Mouse (Mus musculus): ENCODE results near the gene Gm20517.

The Gm20517 gene

DNA sequence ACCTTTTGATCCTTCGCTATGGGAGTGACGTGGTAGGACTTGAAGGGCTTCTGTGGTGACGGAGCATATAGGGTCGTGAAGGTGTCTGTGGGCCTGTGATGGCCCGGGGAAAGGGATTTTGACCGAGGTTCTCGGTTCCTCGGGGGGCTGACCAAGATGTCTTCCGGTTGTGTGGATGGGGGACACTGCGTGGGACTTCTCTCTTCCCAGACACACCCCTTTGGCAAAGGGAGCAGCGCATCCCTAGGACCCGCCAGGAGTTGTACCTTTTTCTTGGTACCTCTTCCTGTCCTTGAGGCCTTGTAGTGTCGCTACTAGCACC lies 233 bp downstream of the Gm20517 start:
- TF ChIP-seq GATA4 (IDR thresholded peaks at IDR 0.05; ENCODE audit: insufficient replicate concordance, low read length): no peak

DNA sequence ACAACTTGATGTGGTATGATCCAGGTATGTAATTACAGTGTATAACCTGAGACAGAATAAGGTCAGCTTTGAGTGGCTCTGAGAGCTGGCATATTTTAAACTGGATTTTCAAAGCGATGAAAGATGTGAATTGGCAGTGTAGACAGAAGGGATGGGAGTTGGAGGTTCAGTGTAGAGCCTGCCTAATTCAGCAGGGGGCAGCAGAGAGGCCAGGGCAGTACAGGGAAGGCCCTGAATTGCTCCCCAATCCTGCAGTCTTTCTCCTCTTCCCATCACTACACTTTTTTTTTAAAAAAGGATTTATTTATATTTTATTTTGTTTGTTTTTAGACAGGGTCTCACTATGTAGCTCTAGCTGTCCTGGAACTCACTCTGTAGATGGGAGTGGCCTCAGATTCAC lies 2.6 kb downstream of the Gm20517 start:
- no peak for TF ChIP-seq GATA4 (IDR thresholded peaks at IDR 0.05; ENCODE audit: insufficient replicate concordance, low read length)

DNA sequence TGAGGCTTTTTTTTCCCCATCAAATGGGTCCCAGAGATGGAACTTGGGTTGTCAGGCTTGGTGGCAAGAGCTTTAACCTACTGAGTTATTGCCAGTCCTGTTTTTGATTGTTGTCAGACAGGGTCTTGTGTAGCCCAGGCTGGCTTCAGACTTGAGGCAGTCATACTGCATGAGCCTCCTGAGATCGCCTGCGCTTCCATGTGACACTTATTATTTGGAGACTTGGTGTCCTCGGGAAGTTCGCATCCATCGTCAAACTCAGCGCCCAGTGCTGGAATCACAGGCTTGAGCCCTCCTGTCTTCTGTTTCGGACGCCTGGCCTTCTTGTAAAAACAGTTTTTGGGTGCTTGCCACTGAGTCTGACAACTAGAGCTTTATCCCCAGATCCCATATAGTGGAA lies 4.7 kb downstream of the Gm20517 start:
- TF ChIP-seq GATA4 (IDR thresholded peaks at IDR 0.05; ENCODE audit: insufficient replicate concordance, low read length): no peak

DNA sequence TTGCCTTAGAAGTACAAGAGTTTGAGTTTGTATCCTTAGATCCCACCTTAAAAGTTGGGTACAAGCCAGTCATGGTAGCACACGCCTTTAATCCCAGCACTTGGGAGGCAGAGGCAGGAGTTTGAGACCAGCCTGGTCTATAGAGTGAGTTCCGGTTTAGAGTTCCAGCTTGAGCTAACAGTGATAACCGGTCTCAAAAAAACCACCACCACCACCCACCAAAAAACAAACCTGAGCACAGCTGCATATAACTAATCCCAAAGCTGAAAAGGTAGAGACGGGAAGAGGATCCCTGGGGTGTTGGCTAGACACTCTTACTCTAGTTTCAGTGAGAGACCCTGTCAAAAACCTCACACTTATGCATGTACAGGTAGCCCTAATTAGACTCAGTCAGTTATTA lies 5.3 kb downstream of the Gm20517 start:
- no peak for TF ChIP-seq GATA4 (IDR thresholded peaks at IDR 0.05; ENCODE audit: insufficient replicate concordance, low read length)

DNA sequence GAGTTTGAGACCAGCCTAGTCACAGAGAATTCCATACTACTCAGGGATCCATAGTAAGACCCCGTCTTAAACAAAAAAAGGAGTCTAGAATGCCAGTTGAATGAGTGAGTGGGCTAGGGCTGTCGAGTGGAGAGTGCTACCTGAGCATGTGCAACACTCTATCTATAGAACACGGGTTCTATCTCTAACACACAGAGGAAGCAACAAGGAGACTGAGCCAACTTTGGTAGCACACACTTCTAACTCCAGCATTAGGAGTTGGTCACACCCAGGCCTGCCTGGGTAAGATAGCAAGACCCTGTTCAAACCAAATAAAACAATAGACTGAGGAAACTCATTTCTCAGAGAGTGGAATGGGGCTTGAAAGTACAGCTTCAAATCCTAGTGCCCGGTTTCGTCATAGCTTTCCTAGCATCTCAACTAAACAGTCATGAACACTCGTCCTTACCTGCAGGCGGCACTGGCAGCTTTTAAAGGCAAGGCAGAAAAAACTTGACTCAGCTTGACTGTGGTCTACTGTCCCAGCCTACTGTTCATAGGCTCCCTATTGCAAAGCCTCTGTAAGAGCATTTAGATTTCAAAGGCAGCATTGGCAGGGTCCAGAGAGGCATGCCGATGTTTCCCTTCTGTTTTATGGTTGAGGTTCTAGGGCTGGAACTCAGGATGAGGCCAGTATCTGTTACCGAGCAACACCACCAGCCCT lies 6.4 kb downstream of the Gm20517 start:
- TF ChIP-seq GATA4 (IDR thresholded peaks at IDR 0.05; ENCODE audit: insufficient replicate concordance, low read length): no peak

DNA sequence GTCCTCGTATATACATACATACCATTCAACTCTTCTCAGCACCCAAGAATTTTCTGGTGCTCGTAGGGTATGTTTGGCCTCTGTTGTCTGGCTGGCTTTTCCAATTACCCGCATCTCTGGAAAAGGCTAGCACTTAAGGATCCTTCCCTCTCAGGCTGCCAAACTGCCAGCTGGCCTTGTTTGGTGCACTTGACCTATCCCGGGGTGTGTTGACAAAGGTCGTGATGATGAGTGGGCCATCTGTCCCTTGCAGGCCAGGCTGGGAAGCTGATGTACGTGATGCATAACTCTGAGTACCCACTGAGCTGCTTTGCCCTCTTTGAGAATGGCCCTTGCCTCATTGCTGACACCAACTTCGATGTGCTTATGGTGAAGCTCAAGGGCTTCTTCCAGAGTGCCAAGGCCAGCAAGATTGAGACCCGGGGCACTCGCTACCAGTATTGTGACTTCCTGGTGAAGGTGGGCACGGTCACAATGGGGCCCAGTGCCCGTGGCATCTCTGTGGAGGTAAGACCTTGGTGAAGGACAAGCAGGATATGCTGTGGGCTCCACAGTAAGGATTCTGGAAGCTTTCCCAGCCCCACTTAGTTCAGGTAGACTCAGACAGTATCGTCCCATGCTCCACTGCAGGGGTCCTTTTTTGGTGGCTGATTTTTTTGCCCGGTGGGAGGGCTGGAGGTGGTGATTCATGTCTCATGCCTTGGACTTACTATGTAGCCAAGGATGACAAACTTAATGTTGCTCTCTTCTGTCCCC lies 7.3 kb downstream of the Gm20517 start:
- no peak for TF ChIP-seq GATA4 (IDR thresholded peaks at IDR 0.05; ENCODE audit: insufficient replicate concordance, low read length)

DNA sequence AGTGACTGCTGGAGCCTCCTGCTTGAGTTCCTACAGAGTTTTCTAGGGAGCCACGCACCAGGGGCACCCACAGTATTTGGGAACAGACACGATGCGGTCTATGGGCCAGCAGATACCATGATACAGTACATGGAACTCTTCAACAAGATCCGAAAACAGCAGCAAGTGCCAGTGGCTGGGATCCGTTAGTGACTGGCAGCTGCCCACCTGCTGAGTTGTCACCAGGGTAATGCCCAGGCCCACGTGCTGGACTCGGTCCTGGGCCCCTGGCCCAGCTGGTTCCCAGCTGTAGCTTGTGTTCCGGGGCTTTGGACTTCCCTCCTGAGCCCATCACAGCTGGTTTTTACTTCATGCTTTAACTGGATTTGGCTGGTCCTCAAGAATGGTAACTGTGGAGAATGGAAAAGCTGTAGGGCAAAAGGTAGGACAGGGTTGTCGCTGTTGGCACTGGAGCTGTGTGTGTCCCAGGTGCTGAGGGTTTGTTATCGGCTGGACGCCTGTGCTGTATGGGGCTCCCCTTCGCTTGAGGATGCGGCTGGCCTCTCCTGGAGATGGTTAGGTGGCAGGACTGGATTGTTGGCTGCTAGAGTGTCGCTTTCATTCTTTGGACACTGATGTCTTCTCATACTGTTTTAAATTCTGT lies 11.6 kb downstream of the Gm20517 start:
- no peak for TF ChIP-seq GATA4 (IDR thresholded peaks at IDR 0.05; ENCODE audit: insufficient replicate concordance, low read length)

DNA sequence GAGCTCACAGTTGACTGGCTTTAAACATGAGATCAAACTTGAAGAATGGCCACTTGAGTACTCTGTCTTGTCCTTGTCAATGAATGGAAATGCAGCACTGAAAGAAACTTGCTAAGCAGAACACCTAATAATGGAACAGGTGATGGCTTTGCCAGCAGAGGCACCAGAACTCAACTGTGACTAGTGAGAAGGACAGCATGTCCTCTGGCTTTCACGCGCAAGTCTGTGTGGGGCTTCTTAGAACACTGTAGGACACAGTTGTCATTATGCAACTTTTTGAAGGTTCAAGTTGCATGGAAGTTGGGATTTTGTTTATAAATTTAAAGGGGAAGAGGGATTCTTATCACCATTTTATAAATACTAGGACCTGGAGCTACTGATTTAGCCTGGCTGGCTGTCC lies 13.7 kb downstream of the Gm20517 start:
- no peak for TF ChIP-seq GATA4 (IDR thresholded peaks at IDR 0.05; ENCODE audit: insufficient replicate concordance, low read length)

DNA sequence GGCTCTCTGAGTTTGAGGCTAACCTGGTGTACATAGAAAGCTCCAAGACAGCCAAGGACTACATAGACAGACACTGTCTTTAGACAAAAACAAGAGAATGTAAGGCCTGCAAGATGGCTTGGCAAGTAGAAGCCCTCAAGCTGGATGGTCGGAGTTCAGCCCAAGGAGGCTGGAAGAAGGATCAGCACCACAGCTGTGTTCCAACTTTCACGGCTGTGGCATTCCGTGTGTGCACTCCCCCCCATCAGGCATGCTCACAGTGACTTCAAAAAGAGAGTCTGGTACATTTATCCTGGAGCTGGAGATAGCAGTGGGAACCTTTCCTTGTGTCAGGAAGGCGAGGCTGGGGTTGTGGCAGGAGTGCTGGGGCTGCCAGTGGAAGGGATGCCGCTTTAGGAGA lies 14.6 kb downstream of the Gm20517 start:
- no peak for TF ChIP-seq GATA4 (IDR thresholded peaks at IDR 0.05; ENCODE audit: insufficient replicate concordance, low read length)

DNA sequence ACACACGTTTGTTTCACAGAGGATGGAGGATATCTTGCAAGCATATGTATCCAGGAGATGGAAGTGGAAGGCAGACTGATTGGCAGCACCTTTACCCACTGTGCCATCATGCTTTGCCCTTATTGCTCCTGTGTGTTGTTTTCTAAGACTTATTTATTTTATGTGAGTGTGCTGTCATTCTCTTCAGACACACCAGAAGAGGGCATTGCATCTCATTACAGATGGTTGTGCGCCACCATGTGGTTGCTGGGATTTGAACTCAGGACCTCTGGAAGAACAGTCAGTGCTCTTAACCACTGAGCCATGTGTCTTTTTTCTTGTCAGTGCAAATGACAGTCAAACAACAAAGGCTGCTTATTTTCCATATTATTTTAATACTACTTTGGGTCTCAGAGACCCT lies 16.4 kb downstream of the Gm20517 start:
- no peak for TF ChIP-seq GATA4 (IDR thresholded peaks at IDR 0.05; ENCODE audit: insufficient replicate concordance, low read length)

DNA sequence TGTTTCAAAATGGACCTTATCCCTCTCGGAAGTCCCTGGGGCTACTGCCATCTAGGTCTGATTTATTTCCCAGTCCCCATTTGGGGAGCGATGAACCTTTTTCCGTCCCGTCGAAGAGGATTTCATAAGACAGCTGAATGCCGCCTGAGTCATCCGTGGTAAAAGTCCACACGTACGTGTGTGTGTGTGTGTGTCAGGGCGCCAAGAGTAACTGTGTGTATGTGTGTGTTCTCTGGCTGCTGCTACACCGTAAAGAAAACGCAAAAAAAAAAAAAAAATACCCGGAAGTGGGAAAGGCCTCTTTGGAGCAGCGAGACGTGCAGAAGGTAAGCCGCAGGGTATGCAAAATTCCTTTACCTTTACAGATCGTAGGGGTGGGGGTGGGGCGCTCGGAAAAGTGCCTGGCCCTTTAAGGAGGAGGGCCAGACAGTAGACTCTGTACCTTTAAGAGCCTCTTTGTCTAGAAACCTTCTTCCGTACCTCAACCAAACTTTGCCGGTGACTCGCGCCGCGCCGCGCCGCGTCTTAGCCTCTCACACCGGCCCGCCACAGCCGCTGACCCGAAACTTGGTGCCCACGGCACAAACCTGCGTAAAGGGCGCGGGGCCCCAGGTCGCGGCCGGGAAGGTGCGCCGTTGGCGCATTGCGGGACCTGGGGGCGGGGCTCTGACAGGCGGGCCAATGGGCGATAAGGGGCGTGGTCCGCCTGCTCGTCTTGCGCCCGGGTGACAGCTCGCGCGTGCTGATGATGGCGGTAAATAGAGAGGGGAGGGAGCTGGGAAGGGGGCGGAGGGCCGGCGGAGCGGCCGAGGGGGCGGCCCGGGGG lies 17.7 kb downstream of the Gm20517 start:
- TF ChIP-seq GATA4 (IDR thresholded peaks at IDR 0.05; ENCODE audit: insufficient replicate concordance, low read length): no peak

DNA sequence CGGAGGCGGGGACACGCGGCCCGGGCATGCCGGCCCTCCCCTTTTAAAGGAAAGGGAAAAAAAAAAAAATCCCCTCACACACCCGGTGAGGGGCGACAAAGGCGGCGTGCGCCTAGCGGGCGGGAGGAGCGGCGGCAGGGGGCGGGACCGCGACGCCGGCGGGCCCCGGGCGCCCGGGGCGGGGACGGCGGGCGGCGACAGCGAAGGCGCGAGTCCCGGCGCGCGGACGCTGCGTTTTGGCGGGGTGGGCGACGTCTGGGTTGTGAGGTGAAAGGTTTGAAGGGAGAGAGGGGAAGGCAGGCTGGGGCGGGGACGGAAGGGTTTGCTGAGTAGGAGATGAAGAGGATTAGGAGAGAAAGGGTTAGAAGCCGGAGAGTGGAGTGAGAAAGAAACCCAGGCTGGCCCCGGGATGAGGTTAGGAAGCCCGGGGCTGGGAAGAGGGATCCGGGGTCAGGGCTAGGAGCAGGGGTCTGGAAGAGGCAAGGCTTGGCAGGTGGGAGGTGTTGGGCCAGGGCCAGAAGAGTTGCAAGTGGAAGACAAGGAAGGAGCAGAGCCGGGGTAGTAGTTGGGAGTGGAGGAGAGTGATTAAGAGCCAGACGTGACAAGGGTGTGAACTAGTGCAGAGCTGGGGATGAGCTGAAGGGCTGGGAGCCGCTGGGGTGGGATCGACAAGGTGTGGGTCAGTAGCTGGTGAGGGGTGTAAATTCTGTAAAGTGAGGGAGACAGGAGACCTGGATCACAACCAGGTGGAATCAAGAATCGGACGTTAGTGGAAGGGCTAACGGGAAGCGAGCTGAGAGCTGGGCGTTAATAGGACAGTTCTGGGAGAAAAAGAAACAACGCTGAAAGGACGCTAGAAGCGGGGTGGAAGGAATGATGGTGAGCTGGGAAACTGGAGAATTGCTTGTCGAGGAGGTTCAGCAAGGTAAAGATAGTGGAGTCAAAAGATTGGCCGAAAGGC lies 18.6 kb downstream of the Gm20517 start:
- no peak for TF ChIP-seq GATA4 (IDR thresholded peaks at IDR 0.05; ENCODE audit: insufficient replicate concordance, low read length)

DNA sequence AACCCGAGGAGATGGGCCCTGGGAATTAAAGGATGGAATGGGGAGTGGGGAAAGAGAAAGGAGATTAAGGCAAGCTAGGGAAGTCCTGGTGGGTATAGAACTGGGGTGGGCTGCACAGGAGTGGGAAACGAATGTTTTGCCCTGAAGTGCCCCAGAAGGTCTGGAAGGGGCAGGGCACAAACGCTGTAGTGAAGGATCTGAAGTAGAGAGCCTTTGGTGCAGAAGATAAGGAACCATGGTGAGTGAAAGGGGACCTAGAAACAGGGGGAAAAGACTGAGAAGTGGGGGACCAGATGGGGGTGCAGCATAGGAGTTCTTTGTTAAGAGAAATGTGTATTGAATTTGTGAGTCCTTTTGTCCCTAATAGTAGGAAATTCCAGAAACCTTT lies 19.3 kb downstream of the Gm20517 start, which contains the start of gene Usp49:
Gene Usp49, plus strand, starts transcription at position 13 of the 388 bp plus-strand sequence.
- no peak for TF ChIP-seq GATA4 (IDR thresholded peaks at IDR 0.05; ENCODE audit: insufficient replicate concordance, low read length)

DNA sequence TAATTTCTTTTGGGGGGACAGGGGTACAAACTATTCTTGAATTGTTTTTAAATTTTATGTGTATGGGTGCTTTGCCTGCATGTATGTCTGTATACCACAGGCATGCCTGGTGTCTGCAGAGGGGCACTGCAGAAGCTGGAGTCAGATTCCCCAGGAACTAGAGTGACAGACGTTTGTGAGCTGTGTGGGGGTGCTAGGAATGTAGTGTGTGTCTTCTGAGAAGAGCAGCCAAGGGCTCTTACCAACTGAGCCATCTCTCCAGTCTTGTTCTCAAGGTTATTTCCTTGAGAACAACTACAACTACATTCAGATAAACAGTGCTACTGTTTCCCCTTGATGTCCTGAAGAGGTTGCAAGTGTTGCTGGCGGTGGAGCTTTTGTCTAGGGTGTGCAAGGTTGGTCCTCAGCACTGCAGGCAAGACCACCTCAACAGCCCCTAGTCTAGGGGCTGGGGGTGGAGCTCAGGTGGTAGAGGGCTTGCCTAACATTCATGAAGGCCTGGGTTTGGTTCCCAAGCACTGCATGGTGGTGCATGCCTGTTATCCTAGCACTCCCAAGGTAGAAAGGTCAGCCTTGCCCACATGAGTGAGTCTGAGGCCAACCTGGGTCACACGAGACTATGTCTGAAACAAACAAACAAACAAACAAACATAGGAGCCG lies 20.9 kb downstream of the Gm20517 start:
- TF ChIP-seq GATA4 (IDR thresholded peaks at IDR 0.05; ENCODE audit: insufficient replicate concordance, low read length): no peak

Measured in liver, adult (tissue).